Mouse (Mus musculus) thymus, adult 2 months (tissue): Measurements from ENCODE around the gene Ugt1a6a.

Experiments used
- CTCF ChIP-seq: fragments of 200-500 bp; IDR thresholded peaks from 2 replicates; pipeline ENCODE4 v1.5.1; 2012; ENCODE audit warnings: mild to moderate bottlenecking, control low read depth, low read length, moderate library complexity, borderline replicate concordance; ENCODE audit not compliant: control insufficient read depth, poor library complexity, insufficient read depth; ENCODE audit errors: extremely low read depth
- POLR2A ChIP-seq: fragments of 200-500 bp; IDR thresholded peaks from 2 replicates; pipeline ENCODE4 v1.6.1; 2012; ENCODE audit warnings: mild to moderate bottlenecking, low read length, control low read depth, moderate library complexity; ENCODE audit not compliant: control insufficient read depth, poor library complexity, insufficient read depth; ENCODE audit errors: extremely low read depth

- no peak for TF ChIP-seq POLR2A
- no peak for TF ChIP-seq CTCF
These were observed 106.0 kb downstream of the Ugt1a6a start for GRCm38 (mm10) chr1:88240579-88240978.
